Mouse (Mus musculus) bone marrow, adult 2 months (tissue): ENCODE data around the gene Srrm4. TPM values are rescaled to one million over a fixed set of nuclear protein-coding genes. Genes with fewer than 3 reads are reported as not detected.

Source experiments
- H3K27ac ChIP-seq: fragments of 200-500 bp; 2 replicates; pipeline ENCODE4 v1.5.1; 2012; ENCODE audit warnings: low read depth, mild to moderate bottlenecking, control low read depth, inconsistent platforms, low read length; ENCODE audit not compliant: control insufficient read depth, poor library complexity, insufficient read depth
- H3K4me1 ChIP-seq: fragments of 200-500 bp; 2 replicates; pipeline ENCODE4 v1.6.1; 2011; ENCODE audit warnings: low read length; ENCODE audit not compliant: control insufficient read depth, insufficient read depth
- H3K4me3 ChIP-seq: fragments of 200-500 bp; replicated peaks from 2 replicates; pipeline ENCODE3; 2011; ENCODE audit warnings: mild to moderate bottlenecking, low read depth, low read length, control low read depth; ENCODE audit not compliant: control insufficient read depth
- CTCF ChIP-seq: fragments of 200-500 bp; IDR thresholded peaks from 2 replicates; pipeline ENCODE4 v1.5.1; 2011; ENCODE audit warnings: low read length, control low read depth; ENCODE audit not compliant: control insufficient read depth, insufficient read depth
- POLR2A ChIP-seq: fragments of 200-500 bp; IDR thresholded peaks from 2 replicates; pipeline ENCODE4 v1.6.1; 2011; ENCODE audit warnings: low read depth, mild to moderate bottlenecking, control low read depth, low read length, borderline replicate concordance; ENCODE audit not compliant: control insufficient read depth
- WGBS: fragments of 180-500 bp; shearing (Covaris S2); methylation state at CpG from one replicate; pipeline ENCODE4 v1.1.7; 2018; 5-methylcytosine and 5-hydroxymethylcytosine counted together
- polyA plus RNA-seq: library from polyadenylated mRNA; stranded (reverse); fragments of >200 nt; gene quantifications from 2 replicates; pipeline ENCODE4 v1.2.4, GENCODE M21; 2011; ENCODE audit warnings: low replicate concordance; ENCODE audit not compliant: missing spikeins, insufficient read depth, insufficient read length

The Srrm4 gene
- polyA plus RNA-seq, 1 experiment = 0.30 TPM

DNA sequence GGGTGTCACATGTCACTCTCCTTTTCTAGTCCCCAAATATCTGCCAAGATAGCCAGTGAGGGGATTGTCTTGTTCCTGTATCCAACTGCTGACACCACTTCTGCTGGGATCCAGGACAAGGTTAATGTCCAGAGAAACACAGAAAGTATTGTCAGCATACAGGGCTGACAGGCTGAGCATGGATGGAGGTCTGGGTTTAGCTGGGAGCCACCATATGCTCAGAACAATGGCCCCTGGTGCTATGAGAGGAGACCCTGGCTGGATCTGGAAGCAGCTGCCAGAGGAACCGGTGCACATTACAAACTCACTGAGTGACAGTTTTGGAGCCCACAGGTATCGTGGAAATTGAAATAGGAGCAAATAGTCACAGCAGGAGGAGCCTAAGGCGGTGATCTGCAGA, 52.3 kb downstream of the Srrm4 start:
- no peak overlapping the region for H3K4me3 ChIP-seq
- no peak for TF ChIP-seq POLR2A
- no peak for TF ChIP-seq CTCF
- H3K4me1 ChIP-seq = no peaks in the 10 kb centered on the region
- 21% methylated on average over 3 of the region's 3 CpGs for WGBS
- H3K27ac ChIP-seq = no peak overlapping the region

DNA sequence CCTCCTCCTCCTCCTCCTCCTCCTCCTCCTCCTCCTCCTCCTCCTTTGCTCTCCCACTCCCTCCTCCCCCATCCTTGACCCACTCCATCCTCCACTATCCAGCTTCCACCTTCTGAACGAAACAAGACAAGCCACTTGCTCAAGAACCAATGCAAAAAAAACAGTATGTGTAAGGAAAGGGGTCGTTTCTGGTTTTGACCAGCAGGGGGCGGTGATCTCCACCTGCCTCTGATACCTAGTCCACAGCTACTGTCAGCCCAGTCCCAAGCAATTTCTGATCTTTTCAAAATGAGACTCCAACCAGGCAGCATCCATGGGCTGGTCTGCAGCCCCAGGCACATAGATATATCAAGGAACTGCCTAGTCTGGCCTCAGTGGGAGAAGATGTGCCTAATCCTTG, 53.1 kb downstream of the Srrm4 start:
- Histone ChIP-seq H3K27ac (no peak overlapping the region), H3K4me1 (no peaks in the 10 kb centered on the region), H3K4me3 (no peak overlapping the region)
- WGBS = 49% methylated on average over 3 of the region's 3 CpGs
- TF ChIP-seq POLR2A (no peak), CTCF (0 out of 2 replicates have a peak, but pooled peaks have one; percentile 17)

DNA sequence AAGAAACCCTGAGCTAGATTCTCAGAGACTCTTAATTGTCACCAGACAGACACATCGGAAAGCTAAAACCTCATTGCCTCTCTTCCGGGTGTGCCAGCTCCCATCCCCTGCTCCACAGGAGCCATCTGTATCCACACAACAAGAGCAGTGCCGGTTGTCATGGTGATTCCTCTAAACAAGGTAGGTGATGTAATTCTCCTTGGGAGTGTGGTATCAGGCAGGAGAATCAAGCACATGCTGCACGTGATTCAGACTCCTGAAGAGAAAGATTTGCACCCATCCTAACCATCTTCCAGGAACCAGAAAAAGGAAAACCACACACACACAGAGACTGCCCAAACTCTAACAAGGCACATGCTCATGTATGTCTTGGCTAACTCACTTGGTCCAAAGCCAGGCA, 65.3 kb downstream of the Srrm4 start:
- no peak overlapping the region for H3K4me3 ChIP-seq
- no peak for TF ChIP-seq POLR2A
- TF ChIP-seq CTCF = no peak
- H3K4me1 ChIP-seq = no peaks in the 10 kb centered on the region
- WGBS = 64% methylated on average over 4 of the region's 4 CpGs
- H3K27ac ChIP-seq = no peak overlapping the region

DNA sequence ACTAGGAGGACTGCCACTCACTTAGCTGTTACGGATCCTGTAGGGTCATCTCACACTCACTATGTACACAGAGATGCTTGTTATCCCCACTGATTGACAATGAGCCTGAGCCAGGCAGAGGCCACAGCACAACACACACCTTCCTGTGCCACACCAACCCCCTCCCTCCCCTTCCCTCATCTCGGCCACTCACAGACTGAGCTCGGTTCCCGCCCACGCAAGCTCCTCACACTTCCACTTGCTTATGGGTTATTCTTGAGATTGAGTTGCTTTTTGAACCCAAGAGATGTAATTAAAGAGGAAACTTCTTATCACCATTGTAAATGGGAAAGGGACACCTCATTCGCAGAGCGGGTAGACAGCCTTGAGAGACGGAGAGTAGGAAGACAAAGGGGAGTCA, 66.3 kb downstream of the Srrm4 start:
- Histone ChIP-seq H3K4me3 (no peak overlapping the region), H3K4me1 (no peaks in the 10 kb centered on the region), H3K27ac (no peak overlapping the region)
- WGBS = 78% methylated on average over 8 of the region's 8 CpGs
- TF ChIP-seq POLR2A = no peak
- TF ChIP-seq CTCF = no peak

DNA sequence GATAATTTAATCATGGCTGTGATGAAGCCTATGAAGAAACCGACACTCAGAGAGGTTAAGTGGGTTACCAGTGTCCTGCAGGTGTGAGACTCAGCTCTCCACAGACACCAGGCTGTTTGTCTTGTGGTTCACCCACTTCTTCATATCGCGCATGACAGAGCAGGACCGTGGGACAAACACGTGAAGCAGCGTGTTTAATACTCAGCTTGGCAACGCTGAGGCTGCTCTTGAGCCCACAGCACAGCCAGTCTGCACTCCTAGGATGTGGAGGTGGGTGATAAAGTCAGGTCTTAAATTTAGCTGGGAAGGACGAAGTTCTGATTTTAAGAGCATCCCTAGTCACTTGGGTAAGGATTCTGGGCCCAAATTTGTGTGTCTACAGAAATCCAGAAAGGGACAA, 68.1 kb downstream of the Srrm4 start:
- 75% methylated on average over 8 of the region's 8 CpGs for WGBS
- no peak for TF ChIP-seq CTCF
- TF ChIP-seq POLR2A = no peak

DNA sequence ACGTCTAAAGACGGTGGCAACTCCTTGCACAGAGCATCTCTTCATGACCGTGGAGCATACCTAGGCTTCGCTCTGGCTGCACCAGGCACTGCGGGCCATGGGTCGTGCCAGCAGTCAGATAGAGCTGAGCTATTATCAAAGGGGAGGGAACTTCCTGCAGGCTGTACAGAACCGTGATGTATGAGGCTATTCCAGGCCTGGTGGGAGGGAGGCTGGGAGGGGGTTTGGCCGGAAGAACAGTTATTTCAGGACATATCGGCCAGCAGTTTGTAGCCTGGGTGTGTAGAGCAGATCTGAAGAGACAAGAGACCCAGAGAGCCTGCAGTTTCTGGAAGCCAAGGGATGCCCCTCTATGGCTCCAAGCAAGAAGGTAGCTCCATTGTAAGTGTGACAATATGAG, 68.5 kb downstream of the Srrm4 start:
- TF ChIP-seq POLR2A = no peak
- no peak for TF ChIP-seq CTCF

More for the DNA sequence above, 68.1 kb downstream of the Srrm4 start:
- Histone ChIP-seq H3K4me1 (no peaks in the 10 kb centered on the region), H3K27ac (no peak overlapping the region), H3K4me3 (no peak overlapping the region)

DNA sequence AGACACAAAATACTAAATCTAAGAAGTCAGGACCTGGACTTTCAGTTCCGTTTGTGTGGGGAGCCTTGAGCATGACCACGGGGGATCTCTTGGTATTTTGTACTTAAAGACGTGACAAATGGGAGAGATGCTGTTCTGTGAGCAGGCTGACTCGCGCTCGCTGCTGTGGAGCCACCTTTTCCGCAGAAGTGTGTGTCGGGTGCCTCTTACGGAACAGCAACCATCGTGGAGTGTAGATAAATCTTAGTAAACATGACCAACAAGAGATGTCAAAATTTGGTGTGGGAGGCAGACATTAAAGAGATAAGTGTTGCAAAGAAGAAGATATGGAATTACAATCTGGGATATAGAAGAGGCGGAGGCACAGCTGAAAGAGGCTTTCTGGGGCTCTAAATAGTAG, 69.3 kb downstream of the Srrm4 start:
- Histone ChIP-seq H3K4me1 (no peaks in the 10 kb centered on the region), H3K4me3 (no peak overlapping the region), H3K27ac (no peak overlapping the region)
- TF ChIP-seq POLR2A (no peak), CTCF (no peak)
- 79% methylated on average over 11 of the region's 11 CpGs for WGBS

More for the DNA sequence above, 68.5 kb downstream of the Srrm4 start:
- no peaks in the 10 kb centered on the region for H3K4me1 ChIP-seq
- WGBS = 24% methylated on average over 9 of the region's 9 CpGs
- no peak overlapping the region for H3K27ac ChIP-seq
- no peak overlapping the region for H3K4me3 ChIP-seq

DNA sequence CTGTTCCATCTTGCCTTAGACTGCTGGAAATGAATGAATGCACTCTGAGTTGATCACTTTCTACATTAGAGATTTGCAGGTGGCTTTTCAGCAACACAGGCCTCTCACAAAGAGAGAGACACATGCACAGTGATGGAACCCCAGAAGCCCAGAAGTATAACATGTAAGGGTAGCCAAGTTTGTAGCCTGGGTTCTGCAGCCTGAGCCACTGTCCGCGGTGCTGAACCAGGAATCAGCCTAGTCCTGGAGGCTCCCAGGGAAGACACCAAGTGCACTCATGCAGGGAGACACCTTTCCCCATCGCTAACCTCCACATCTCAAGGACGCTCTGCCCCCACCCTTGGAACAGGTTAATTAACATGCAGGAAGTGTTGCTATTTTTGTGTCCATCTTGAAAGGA, 73.6 kb downstream of the Srrm4 start:
- TF ChIP-seq POLR2A (no peak), CTCF (no peak)

DNA sequence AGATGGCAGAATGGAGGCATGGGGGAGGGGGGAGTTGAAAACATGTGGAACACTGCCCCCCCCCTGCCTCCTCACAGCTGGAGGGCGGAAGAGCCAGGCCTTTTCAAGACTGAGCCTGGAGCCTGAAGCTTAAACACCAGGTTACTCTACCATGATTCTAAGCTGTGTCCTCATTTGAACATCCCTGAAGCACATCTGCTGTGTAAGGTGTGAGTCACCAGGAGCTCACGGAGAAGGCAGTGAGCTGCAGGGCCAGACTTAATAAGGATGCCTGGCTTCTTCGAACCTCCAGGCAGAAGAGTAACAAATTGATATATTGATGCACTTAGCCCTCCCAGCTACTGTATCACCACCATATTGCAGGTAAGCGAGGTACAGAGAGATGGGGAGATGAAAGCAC, 79.5 kb downstream of the Srrm4 start:
- WGBS = 69% methylated on average over 4 of the region's 4 CpGs
- no peaks in the 10 kb centered on the region for H3K4me1 ChIP-seq
- no peak for TF ChIP-seq CTCF
- TF ChIP-seq POLR2A = no peak

More for the DNA sequence above, 73.6 kb downstream of the Srrm4 start:
- WGBS = 35% methylated on average over 4 of the region's 4 CpGs
- Histone ChIP-seq H3K4me1 (no peaks in the 10 kb centered on the region), H3K4me3 (no peak overlapping the region), H3K27ac (no peak overlapping the region)

More for the DNA sequence above, 79.5 kb downstream of the Srrm4 start:
- Histone ChIP-seq H3K27ac (no peak overlapping the region), H3K4me3 (no peak overlapping the region)
